Mouse (Mus musculus) cerebellum, adult 11-12 months (tissue): Measurements from ENCODE around the gene Dkc1.

Experiments
- DNase-seq: peaks from one replicate; pipeline ENCODE4 v3.0.0; 2022

Gene Dkc1

DNA sequence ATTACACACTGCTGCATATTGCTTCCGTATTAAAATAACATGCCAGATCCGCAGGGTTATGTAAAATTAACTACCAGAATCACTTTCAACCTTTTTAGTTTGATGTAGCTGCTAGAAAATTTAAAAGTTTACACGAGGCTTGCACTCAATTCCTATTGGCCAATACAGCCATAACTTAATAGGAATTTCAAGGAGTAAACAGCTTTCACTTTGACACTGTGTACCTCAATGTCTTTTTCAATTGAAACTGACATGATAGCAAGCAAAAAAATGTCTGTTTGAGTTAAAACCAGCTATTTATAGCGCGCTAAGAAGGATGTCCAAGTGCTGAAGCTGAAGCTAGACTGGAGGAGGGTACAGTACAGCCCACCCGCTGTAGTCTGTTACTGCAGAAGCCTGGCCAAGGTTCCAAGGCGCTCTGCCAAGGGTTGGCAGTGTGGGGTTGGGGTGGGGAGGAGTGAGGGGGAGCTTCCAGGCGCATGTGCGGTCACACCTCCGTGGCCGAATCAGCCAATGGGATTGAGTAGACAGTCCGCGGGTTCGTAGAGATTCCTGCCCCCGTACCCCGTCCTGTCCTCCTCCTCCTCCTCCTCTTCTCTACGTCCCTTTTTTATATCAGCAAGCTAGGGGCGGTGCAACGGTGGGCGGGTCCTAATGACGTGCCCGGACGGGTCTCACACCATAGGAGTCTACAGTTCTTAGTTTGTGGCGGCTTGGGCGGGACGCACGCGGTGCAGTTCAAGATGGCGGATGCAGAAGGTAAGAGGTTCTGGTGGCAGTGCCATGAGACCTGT is at the start of gene Dkc1:
Dkc1 (plus strand) TSS at position 486 of the 794 bp plus-strand sequence.
- DNase-seq, result peak; percentile 95

DNA sequence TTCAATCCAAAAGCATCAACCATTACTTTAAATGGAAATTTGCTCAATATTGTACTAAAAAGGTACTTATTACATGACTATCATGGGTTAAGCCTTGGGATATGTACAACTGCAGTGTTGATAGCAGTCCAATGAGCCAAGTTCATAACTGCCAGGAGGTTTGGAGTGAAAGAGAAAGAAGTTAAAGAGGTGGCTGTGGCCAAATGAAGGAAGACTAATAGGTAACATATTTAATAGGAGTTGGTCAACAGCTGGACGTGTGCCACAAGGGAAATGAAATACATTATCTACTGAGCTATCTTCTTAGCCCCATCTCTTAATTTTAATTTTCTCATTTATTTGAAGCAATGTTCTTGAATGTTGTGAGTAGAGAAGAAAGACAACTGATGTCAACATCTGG is 49.7 kb upstream of the Dkc1 start:
- no peak for DNase-seq

- DNase-seq, result no peak
These were observed 48.6 kb upstream of the Dkc1 start for GRCm38 (mm10) chrX:75046921-75047635.

DNA sequence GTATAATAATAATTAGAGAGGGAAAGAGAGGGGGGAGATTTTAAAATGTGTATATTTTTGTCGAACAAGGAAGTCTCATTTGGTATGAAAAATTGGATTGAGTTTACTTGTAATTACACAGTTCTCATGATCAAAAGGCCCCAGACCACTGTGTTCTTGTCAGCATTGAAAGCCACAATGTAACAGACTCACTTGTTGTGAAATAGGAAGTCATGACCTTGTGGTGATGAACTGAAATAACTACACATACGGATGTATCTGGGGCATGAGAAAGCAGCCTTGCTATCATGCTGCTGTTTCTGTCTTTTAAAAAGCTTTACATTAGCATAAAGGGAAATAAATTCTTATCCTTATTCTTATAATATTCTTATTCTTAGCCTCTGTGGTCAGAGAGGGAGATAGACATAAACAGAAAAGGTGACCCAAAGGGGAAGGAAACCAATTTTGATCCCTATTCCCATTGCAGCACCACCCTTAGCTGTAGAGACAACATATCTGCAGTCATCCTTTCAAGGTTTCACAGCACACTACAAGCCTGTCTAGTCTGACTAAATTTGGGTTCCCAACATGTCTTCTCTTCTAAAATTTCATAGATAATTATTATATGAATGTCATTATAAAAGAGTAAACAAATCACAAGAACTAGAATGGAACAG is 39.4 kb upstream of the Dkc1 start:
- DNase-seq, result no peak

DNA sequence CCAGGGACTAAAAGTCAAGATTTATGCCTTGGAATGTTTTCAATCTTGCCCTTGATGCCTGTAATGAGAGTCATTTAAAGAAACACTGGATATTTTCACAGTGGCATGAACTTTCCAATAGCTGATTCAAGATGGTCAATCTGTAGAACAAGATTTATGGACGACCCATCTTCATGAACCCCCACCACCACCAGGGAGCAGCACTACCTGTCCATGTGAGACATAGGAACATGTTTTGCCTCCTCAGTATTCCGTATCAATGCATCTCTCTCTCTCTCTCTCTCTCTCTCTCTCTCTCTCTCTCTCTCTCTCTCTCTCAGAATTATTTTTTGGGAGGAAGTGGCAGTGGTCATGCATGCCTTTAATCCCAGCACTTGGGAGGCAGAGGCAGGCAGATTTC is 13.3 kb upstream of the Dkc1 start:
- DNase-seq, result no peak

DNA sequence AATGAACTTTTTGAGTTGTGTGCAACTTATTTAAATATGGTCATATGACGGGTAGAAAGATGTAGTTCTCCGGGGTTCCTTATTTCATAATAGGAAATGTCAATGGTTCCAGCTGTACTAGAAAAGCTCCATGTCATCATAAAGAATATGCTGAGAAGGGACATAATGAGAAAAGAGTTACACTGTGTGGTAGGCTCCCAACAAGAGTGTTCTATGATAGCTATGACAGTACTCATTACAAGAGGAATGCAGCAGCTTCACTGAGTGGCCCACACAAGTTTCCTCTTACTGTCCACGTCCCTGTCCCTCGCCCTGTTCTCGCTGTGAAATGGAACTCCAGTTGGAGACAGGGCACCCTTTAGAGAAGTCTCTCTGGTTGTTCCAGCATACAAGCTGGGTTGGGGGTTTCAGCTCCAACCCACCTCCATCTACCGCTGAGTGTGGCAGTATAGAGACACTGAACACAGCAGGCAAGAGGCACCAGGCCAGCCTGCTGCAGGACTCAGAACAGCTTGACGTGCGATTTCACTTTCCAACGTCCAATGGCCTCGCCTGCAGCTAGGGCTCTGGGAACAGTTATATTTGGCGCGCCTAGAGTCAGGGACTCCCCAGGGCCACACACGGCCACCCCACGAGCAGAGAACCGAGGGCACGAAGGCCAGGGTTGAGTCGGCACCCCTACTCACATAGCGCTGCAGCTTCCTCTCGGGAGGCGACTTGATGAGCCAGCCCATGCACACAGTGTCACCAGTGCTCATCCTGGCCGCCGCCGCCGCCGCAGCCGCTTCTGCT is 11.5 kb upstream of the Dkc1 start:
- peak; percentile 37 for DNase-seq

DNA sequence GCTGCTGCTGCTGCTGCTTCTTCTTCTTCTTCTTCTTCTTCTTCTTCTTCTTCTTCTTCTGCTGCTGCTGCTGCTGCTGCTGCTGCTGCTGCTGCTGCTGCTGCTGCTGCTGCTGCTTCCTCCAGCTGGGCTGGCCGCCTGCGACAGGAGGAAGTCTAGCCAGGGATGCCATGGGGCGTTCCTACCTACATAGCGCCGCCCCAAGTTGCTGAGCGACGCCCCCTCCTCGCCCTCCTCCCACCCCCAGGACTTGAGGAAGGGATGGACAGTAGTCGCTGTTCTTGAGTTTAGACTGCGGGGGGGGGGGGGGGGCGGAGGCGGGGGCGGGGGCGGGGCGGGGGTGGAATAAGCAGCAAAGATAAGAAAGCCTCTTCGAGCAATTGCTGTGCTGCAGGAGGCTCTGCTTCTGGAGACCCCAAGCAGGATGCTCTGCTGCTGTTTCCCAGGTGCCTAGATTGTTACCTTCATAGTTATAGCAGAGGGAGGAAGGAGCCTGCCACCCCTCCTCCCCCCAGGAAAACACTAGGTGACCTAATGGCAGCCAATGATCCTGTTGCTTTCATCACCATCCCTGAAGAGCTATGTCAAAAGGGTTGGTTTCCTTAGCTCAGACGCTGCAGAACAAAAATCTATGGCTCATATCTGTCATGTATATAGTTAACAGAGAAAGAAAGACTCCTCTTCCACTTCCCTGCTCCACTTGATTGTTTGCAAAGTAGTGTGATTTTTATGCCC is 10.7 kb upstream of the Dkc1 start, which contains the start of gene Gab3:
Gab3 (minus strand) TSS at position 685 of the 735 bp plus-strand sequence.
- DNase-seq, result peak; percentile 50

GRCm38 (mm10) chrX:75085654-75086053 is 10.0 kb upstream of the Dkc1 start:
- no peak for DNase-seq

DNA sequence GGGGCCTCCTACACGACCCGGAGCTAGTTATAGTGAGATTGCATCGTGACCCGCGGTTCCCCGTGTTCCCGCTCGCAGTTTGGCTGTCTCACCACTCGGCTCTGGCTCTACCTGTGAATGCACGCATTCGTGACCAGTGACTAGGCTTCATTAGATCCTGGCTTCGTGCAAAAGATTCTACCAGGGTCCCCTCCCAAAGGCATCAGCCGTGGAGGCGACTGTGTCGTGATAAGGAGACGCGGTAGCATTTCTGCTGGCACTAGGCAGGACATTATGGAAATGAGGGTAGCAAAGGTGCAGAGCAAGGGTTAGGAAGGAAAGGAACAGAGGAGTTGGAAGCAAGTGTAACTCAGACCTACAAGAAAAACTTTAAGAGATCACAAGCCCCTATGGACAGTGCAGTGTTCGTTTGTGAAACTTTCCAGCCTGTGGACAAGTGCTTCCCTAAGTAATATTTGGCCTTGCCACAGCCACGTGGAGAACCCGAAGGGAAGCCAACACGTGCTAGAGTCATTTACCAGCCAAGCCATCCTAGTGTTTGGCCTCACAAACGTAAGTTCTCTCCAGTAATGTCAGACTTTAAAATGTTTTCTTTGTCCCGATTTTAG is 613 bp downstream of the Dkc1 start:
- no peak for DNase-seq

DNA sequence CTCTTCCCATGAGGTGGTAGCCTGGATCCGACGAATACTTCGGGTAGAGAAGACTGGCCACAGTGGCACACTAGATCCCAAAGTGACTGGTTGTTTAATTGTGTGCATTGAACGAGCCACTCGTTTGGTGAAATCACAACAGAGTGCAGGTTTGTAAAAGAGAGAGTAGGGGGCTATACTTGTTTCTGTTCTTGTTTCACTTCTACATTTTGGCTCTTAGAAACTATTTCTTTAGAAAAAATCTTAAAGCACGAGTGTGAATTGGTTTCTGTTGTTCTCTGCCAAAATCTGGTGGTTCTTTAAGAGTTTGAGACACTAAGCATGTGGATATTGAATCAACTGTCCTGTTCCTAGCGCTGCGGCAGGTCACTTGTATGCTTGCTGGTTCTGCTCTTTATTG is 3.1 kb downstream of the Dkc1 start:
- no peak for DNase-seq

GRCm38 (mm10) chrX:75102293-75102692 is 6.6 kb downstream of the Dkc1 start:
- no peak for DNase-seq

GRCm38 (mm10) chrX:75115550-75115949 is 19.9 kb downstream of the Dkc1 start:
- no peak for DNase-seq

GRCm38 (mm10) chrX:75125606-75126005 is 30.0 kb downstream of the Dkc1 start:
- no peak for DNase-seq

- DNase-seq, result no peak
These were observed 31.2 kb downstream of the Dkc1 start for GRCm38 (mm10) chrX:75126893-75127292.

GRCm38 (mm10) chrX:75128333-75128980 is 32.8 kb downstream of the Dkc1 start:
- peak; percentile 15 for DNase-seq

GRCm38 (mm10) chrX:75129474-75129873 is 33.8 kb downstream of the Dkc1 start:
- no peak for DNase-seq

DNA sequence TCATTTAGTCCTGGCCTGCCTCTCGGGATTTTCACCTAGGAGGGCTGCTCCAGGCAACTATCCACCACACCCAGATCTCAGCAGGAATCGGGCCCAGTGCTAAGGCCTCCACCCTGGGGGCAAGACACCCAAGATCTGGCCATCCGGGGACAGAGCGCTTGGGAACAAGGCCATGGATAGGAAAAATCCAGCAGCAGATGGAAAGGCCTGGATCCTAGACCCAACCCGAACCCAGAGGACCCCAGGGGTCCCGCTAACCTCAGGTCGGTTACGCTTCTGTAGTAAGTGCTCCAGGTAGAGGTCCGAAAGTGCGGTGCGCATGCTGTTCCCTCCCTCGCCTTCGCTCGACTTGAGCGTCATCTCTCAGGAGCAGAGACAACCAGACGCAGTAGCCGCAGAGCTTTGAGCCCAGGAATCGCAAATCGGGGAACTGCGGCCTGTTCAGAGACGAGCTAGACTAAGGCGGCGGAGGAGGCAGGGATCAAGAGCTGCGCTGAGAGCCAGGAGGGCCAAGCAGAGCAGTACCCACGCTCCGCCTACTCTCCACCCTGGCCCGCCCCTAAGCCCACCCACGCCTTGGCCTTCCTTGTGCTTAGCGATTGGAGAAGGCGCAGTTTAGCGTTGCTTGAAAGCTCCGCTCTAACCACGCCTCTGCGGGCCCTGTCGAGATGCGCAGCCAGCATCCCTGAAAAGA is 35.0 kb downstream of the Dkc1 start, which contains the start of gene Mpp1:
Mpp1 (minus strand) TSS at position 550 of the 694 bp plus-strand sequence.
- peak; percentile 80 for DNase-seq

- DNase-seq, result no peak
These were observed 41.3 kb downstream of the Dkc1 start for GRCm38 (mm10) chrX:75136938-75137337.

DNA sequence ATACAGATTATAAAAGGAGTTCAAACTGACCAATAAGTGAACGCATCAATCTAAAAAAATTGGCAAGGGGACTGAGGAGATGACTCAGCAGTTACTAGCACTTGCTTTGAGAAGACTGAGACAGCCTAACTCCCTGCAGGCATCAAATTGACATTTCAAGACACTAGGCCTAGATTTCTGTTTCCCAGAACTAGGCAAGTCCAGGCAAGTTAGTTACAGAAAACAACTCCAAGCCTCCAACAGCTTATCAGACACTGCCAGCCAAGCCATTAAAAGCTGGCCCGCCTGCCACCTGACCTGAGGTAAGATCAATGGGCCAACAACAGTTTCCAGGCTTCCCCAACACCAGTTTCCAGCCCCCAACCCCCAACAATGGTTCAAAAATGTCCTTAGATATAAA is 42.1 kb downstream of the Dkc1 start:
- DNase-seq, result no peak

GRCm38 (mm10) chrX:75138182-75138581 is 42.5 kb downstream of the Dkc1 start:
- no peak for DNase-seq
